Mouse (Mus musculus) inflammation-experienced regulatory T-cells, adult 16 weeks (primary cell): ENCODE data around the gene Sema4d. TPM values are rescaled to one million over a fixed set of nuclear protein-coding genes. Genes with fewer than 3 reads are reported as not detected.

ENCODE experiments used
- polyA plus RNA-seq: library from polyadenylated mRNA; unstranded; fragments of 100-300 nt; shearing (Covaris generic); gene quantifications from one replicate; pipeline ENCODE4 v1.2.1, GENCODE M21; 2017

Sema4d gene
- polyA plus RNA-seq: 172 TPM

DNA sequence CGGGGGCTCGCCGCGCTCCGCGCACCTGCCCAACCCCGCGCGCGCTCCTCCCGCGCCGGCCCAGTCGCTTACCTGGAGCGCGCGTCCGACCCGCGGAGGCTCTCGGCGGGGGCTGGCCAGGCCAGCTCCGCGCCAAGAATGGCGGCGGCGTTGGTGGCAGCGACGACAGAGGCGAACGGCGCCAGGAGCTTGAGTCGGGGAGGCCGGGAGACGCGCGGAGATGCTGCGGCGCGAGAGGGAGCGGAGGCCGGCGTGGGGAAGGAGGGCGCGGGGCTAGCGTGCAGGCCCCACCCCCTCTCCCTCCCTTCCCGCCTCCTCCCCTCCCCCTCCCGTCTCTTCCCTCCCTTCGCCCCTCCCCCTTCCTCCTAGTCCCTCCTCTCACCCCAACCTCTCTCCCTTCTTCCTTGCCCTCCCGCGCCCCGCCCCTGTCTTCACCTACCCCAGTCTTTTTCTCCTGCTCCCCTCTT lies at the start of gene Sema4d:
Sema4d (minus strand) TSS at position 323 of the 467 bp plus-strand sequence.

DNA sequence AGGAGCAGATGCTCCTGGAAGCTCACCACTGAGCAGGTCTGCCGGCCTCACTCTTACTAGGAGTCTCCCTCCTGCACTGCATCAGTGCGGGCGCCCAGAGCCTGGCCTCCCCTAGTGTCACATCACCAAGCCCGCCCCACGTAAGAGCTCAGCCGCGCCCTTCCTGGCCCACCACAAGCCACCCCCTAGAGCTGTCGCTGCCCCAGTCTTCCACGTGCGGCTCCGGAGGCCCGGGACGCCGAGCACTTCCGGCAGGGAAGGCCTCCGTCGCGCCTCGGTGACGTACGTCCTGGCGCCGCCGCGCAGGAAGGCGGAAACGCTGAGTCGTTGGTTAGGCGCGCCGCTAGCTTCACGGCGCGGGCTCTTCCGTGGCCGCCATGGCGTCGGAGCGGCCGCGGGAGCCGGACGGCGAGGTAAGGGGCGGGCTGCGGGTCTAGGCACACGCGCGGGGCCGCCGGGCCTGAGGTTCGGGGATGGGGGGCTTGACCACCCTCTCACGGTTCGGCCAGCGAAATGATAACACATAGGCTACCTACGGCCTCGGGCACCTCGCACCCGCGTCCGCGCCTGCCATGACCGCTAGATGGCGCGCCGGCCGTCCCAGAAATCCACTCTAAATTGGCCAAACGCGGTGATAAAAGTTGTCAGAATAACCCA lies 142.0 kb downstream of the Sema4d start, which contains the start of gene Secisbp2:
Secisbp2 (plus strand) TSS at position 290 of the 657 bp plus-strand sequence.

DNA sequence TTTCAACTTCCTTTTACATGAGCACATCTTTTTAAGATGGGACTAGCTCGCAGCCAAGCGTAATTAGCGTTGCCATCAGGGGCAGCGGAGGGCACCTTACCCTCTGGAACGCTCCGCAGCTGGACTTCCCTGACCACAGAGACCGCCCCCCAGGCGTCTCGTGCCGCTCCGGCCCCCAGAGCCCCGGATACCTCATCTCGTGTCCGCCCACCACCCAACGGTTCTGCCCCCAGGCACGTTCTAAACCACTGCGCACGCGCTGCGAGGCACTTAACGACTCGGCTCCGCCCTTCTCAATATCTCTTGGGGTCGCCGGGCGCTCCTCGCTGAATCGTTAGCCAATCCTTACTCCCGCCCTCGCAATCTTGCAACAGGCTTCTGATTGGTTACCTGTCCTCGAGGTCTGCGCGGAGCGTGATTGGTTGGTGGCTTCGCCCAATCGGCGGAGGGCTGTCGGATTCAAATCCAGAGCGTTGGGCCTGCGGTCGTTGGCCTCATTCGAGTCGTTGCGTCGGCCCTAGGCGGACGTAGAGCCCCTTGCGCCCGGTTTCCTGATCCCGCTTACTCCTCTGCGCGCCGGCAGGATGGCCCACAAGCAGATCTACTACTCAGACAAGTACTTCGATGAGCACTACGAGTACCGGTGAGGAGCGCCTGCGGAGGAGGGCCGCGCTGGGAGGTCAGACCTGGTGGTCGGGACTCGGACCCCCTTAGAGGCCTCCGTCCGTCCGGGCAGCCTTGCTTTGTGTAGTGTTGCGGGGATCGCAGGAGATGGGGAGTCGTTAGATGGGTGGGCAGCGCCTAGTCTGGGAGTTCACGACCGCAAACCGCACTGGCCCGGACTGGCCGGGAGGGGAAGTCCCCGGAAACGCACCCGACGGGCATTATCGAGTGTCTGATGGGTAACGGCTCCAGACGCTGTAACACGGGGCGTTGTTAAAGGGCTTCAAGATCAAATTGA lies 148.4 kb downstream of the Sema4d start, which contains the start of gene Cks2:
Cks2 (plus strand) TSS at position 404 of the 961 bp plus-strand sequence.

Other genes starting within 250 kb of the Sema4d start
- not detected for gene Shc3, start 224.3 kb downstream of the Sema4d start, polyA plus RNA-seq
- gene Cks2, start 148.5 kb downstream of the Sema4d start, polyA plus RNA-seq: 36.5 TPM
- 50.5 TPM for gene Secisbp2, start 142.1 kb downstream of the Sema4d start, polyA plus RNA-seq
- 20.9 TPM for gene Gadd45g, start 52.9 kb upstream of the Sema4d start, polyA plus RNA-seq